Mouse (Mus musculus): Measurements from ENCODE around the gene Fosb. TPM values are rescaled to one million over a fixed set of nuclear protein-coding genes. Genes with fewer than 3 reads are reported as not detected.

Gene Fosb
- polyA plus RNA-seq, 1 experiment from 2014 or later = 0.08 TPM

DNA sequence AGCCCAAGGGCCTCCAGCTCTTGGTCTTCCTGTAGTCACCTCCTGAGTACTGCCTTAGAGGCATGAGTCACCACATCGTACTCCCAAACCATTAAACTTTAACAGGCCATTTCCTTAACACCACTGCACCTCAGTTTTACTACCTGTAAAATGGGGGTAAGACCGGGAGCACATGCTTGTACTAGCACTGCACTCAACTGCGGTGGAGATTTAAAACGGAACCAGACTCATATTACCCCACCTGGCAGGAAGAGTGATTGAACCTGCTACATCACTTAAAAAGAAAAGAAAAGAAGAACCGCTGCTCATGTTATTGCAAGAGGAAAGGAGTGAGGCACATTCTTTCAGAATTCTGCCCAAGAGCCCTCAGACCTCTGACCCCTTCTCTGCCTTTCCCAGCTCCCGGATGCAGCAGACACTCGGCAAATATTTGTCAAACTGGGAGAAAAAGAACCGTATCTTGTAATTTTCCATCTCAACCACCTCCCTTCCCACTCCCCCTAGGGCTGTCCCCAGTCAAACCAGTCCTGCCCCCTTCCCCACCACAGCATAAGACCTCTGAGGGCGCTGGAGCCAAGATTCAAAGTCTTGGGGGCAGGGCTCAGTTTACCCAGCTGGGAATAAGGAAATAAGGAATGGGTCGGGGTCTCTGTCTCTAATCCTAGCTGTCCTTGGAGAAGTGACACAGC, 40.7 kb downstream of the Fosb start:
- Histone ChIP-seq H3K9me3 (no peaks in the 10 kb centered on the region), H3K27ac (replicated peaks) (peak overlapping the region; percentile 88), H3K36me3 (peaks cover 5% of the 10 kb centered on the region), H3K4me1 (replicated peaks) (peaks cover 24% of the 10 kb centered on the region), H3K27me3 (no peaks in the 10 kb centered on the region), H3K4me3 (peak overlapping the region; percentile 99), H3K9ac (peak overlapping the region; percentile 93; the same call in 1 of the 2 replicates), H3K4me2 (peak overlapping the region; percentile 97)
- 55% methylated on average over 10 of the region's 10 CpGs for WGBS
- no peak for ATAC-seq (ENCODE audit: low FRiP score, low read depth)

DNA sequence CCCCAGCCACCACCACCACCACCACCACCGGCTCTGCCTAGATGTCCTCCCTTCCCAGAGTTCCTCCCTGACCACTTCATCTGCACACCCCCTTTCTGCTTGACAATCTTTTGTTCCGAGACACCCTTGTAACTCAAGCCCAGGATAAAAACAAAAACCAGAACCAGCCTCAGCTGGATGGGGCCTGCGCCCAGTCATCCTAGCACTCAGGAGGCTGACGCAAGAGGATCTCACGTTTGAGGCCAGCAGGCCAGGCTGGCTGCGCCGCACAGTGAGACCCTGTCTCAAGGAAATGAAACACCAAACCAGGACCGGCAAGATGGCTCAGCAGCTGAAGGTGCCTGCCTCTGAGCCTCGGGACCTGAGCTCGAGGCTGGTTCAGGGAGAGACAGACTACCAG, 42.8 kb downstream of the Fosb start:
- 71% methylated on average over 10 of the region's 10 CpGs for WGBS
- H3K27ac ChIP-seq (replicated peaks) = no peak overlapping the region
- H3K9me3 ChIP-seq = no peaks in the 10 kb centered on the region
- H3K27me3 ChIP-seq = no peaks in the 10 kb centered on the region
- no peak overlapping the region for H3K4me2 ChIP-seq
- no peak overlapping the region for H3K4me3 ChIP-seq
- no peak for ATAC-seq (ENCODE audit: low FRiP score, low read depth)
- H3K4me1 ChIP-seq (replicated peaks) = peaks cover 24% of the 10 kb centered on the region
- 0 out of 2 replicates have a peak overlapping the region, but pooled peaks have one; percentile 4 for H3K9ac ChIP-seq
- peaks cover 20% of the 10 kb centered on the region for H3K36me3 ChIP-seq

DNA sequence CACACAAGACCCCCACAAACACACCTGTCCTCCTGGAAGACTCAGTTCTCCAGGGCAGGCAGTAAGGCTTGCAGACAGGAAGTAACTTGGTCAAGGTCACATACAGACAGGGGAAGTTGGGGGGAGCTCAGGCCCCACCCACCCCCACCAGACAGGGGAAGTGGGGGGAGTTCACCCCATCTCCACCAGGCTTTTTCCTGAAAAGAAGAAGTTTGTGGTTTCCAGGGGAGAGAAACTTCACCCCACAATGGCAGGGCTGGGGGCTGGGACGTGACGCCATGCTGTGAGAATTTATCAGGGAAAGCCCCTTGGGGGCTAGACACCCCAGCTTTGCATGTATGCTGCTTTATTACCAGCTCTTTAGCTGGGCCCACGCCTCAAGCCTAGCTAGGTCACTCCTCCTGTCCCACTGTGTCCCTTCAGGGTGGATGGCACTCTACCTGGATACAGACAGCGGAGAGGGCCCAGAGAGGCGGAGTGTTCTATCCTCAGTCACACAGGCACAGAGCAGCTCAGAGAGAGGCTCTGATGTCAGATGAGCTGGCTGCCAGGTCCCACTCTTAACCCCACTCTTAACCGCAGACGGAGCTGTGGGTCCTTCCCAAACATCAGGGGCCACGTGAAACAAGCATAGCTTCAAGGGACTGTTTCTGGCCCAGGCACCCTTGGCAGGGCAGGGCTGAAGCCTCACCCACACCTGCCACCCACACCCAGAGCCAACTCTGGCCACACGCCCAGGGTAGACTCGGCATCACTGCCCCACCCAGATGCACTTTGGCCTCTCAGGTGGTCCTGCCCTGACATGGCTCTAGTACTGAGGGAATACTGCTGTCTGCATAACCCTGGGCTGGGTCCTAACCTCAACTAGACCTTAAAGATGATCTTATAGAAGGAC, 43.7 kb downstream of the Fosb start:
- H3K4me2 ChIP-seq = no peak overlapping the region
- peaks cover 20% of the 10 kb centered on the region for H3K36me3 ChIP-seq
- H3K4me3 ChIP-seq = no peak overlapping the region
- no peak overlapping the region for H3K9ac ChIP-seq
- H3K27ac ChIP-seq (replicated peaks) = no peak overlapping the region
- ATAC-seq (ENCODE audit: low FRiP score, low read depth) = no peak
- H3K9me3 ChIP-seq = no peaks in the 10 kb centered on the region
- WGBS = 79% methylated on average over 10 of the region's 10 CpGs
- H3K4me1 ChIP-seq (replicated peaks) = peaks cover 24% of the 10 kb centered on the region
- H3K27me3 ChIP-seq = no peaks in the 10 kb centered on the region

DNA sequence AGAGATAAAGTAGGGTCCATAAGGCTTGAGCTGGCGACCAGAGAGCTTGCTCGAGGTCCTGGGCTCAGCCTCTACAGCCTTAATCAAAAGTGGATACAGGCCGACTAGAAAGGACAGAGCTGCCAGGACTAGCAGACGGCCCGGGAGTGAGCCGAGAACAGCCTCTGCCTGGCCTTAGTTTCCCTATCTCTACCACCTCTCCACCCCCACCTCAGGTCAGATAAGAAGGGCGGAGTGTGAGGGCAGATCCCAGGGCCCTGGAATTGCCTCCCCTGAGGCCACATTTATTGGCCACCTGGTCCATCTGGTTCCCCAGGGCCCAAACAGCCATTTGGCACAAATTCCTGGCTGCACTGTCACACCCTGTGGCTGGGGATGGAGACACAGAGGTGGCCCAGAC, 44.7 kb downstream of the Fosb start:
- Histone ChIP-seq H3K4me3 (no peak overlapping the region), H3K36me3 (peaks cover 27% of the 10 kb centered on the region), H3K27ac (replicated peaks) (no peak overlapping the region), H3K27me3 (no peaks in the 10 kb centered on the region), H3K4me2 (no peak overlapping the region), H3K9me3 (no peaks in the 10 kb centered on the region), H3K9ac (no peak overlapping the region), H3K4me1 (replicated peaks) (peaks cover 14% of the 10 kb centered on the region)
- no peak for ATAC-seq (ENCODE audit: low FRiP score, low read depth)
- 90% methylated on average over 7 of the region's 7 CpGs for WGBS

DNA sequence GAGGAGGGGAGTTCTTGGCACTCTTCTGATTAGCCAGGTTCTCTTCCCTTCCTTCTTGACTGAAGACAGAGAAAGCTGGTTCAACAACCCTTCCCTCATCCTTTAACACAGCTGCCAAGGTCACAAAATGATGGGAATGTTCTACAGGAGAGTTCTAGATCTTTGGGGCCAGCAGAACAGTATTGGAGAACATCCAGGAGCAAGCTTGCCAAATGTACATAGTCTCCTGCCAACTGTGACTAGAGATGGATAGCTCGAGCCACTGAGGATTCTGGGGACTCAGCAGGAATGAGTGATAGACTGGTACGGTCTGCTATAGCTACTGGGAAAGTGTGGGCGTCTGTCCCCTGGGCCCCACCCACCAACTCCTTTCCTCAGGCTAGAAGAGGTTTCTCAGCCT, 51.5 kb downstream of the Fosb start:
- H3K36me3 ChIP-seq = peaks cover 38% of the 10 kb centered on the region
- no peaks in the 10 kb centered on the region for H3K9me3 ChIP-seq
- no peak overlapping the region for H3K4me3 ChIP-seq
- ATAC-seq (ENCODE audit: low FRiP score, low read depth) = no peak
- no peak overlapping the region for H3K27ac ChIP-seq (replicated peaks)
- H3K4me1 ChIP-seq (replicated peaks) = no peaks in the 10 kb centered on the region
- no peak overlapping the region for H3K4me2 ChIP-seq
- 76% methylated on average over 3 of the region's 3 CpGs for WGBS
- H3K27me3 ChIP-seq = no peaks in the 10 kb centered on the region
- H3K9ac ChIP-seq = no peak overlapping the region

DNA sequence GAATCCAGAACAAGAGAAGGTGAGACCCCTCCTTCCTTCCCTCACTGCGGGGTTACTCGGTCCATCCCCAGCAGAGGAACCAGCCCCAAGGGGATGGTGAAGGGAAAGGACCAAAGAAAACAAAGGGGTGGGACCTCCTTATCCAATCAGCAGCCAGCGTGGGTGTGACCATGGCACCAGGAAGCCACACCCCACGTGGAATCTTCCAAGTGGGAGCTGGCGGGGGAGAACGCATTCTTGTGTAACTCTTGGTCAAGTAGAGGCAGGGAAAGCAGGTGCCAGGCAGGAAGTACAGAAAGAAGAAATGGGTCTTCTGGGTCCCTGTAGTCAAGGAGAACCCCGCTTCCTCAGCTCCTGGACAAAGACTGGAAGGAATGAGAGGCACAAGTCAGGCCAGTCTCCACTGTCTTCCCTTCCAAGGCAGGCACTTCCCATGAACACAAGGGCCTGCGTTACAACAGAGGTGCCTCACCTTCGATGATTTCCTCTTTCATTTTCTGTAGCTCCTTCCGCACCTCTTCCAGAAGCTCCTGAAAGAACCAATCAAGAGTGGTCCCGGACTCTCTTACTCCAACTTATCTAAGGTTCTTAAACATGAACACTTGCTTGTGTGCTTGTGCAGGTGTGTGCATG, 52.3 kb downstream of the Fosb start:
- no peak overlapping the region for H3K4me2 ChIP-seq
- no peak overlapping the region for H3K27ac ChIP-seq (replicated peaks)
- WGBS = 33% methylated on average over 11 of the region's 11 CpGs
- H3K36me3 ChIP-seq = peaks cover 29% of the 10 kb centered on the region
- H3K9me3 ChIP-seq = no peaks in the 10 kb centered on the region
- H3K4me1 ChIP-seq (replicated peaks) = no peaks in the 10 kb centered on the region
- H3K27me3 ChIP-seq = no peaks in the 10 kb centered on the region
- ATAC-seq (ENCODE audit: low FRiP score, low read depth) = peak; percentile 61
- no peak overlapping the region for H3K9ac ChIP-seq
- no peak overlapping the region for H3K4me3 ChIP-seq

DNA sequence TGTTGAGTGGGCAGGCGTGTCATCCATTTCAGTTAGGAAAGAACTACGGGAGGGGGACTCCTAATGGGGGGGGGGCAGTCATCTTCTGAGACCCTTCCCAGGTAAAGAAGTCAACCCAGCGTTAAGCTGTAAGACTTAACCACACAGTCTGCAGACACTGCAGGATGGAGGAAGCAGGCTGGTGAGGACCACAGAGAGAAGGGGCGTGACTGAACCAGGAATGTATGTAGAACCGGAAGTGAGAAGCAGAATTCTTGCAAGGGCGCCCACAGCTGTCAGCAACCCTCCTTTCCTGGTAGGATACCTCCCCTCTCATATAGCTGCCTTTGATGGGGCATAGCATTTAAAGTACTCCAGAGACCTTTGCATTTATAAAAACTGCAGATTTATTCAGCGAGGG, 53.3 kb downstream of the Fosb start:
- Histone ChIP-seq H3K4me2 (no peak overlapping the region), H3K27me3 (no peaks in the 10 kb centered on the region), H3K9ac (no peak overlapping the region), H3K4me1 (replicated peaks) (no peaks in the 10 kb centered on the region), H3K27ac (replicated peaks) (no peak overlapping the region), H3K36me3 (peaks cover 29% of the 10 kb centered on the region), H3K9me3 (no peaks in the 10 kb centered on the region), H3K4me3 (no peak overlapping the region)
- no peak for ATAC-seq (ENCODE audit: low FRiP score, low read depth)
- 94% methylated on average over 7 of the region's 7 CpGs for WGBS

DNA sequence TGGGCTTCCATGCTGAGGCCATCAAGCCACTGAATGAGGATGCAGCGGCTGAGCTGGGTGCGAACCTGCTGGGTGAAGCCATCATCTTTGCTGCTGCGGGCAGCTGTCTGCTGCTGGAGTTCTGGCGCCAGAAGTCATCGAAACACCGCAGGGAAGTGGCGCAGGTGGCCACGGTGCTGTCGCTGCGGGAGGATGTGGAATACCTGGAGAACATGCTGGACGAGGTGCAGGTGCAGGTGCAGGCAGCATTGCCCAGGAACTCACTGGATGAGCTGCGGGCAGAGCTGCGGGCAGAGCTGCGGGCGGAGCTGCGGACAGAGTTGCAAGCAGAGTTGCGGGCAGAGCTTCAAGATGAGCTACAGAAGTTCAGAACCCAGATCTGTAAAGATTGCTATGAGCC, 54.5 kb downstream of the Fosb start:
- Histone ChIP-seq H3K27me3 (no peaks in the 10 kb centered on the region), H3K4me3 (no peak overlapping the region), H3K9me3 (no peaks in the 10 kb centered on the region), H3K4me2 (no peak overlapping the region), H3K4me1 (replicated peaks) (no peaks in the 10 kb centered on the region), H3K36me3 (peaks cover 24% of the 10 kb centered on the region), H3K9ac (no peak overlapping the region), H3K27ac (replicated peaks) (no peak overlapping the region)
- ATAC-seq (ENCODE audit: low FRiP score, low read depth) = no peak
- WGBS = 84% methylated on average over 17 of the region's 17 CpGs

DNA sequence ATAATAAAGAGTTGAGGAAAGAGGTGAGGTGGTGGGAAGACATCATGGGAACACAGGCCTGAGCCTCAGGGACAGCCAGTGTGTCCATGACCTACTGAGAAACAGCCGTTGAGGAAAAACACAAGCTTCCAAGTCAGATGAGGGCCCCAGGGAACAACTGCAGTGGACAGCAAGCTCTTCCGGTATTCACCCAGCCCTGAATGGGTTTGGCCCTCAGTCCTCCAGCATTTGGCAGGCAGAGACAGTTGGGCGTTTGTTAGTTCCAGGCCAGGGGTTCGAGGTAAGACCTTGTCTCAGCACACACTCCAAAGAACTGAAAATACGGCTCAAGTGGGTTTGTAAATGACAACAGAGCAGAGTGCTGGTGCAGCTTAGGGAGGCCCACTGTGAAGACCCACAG, 56.4 kb downstream of the Fosb start:
- no peak overlapping the region for H3K9ac ChIP-seq
- H3K27me3 ChIP-seq = no peaks in the 10 kb centered on the region
- H3K36me3 ChIP-seq = peaks cover 12% of the 10 kb centered on the region
- H3K9me3 ChIP-seq = no peaks in the 10 kb centered on the region
- H3K27ac ChIP-seq (replicated peaks) = no peak overlapping the region
- no peaks in the 10 kb centered on the region for H3K4me1 ChIP-seq (replicated peaks)
- 71% methylated on average over 5 of the region's 5 CpGs for WGBS
- no peak overlapping the region for H3K4me3 ChIP-seq
- H3K4me2 ChIP-seq = no peak overlapping the region
- ATAC-seq (ENCODE audit: low FRiP score, low read depth) = no peak

Other genes starting within 250 kb of the Fosb start
- gene Dmwd, start 233.8 kb downstream of the Fosb start, polyA plus RNA-seq (2015; fragmentation: Nextera tagmentation; extraction: Ambion mirVana) = 36.2 and 42.5 TPM in 2 replicates
- gene Dmpk, start 226.2 kb downstream of the Fosb start, polyA plus RNA-seq (2015; fragmentation: Nextera tagmentation; extraction: Ambion mirVana) = 10.5 and 10.9 TPM in 2 replicates
- 2.5 and 2.6 TPM in 2 replicates for gene Six5, start 215.5 kb downstream of the Fosb start, polyA plus RNA-seq (2015; fragmentation: Nextera tagmentation; extraction: Ambion mirVana)
- gene Gm4969, start 191.7 kb downstream of the Fosb start, polyA plus RNA-seq (2015; fragmentation: Nextera tagmentation; extraction: Ambion mirVana) = 6.9 and 8.1 TPM in 2 replicates
- 16.2 and 16.6 TPM in 2 replicates for gene Fbxo46, start 190.2 kb downstream of the Fosb start, polyA plus RNA-seq (2015; fragmentation: Nextera tagmentation; extraction: Ambion mirVana)
- 21.7 and 24.2 TPM in 2 replicates for gene Qpctl, start 160.8 kb downstream of the Fosb start, polyA plus RNA-seq (2015; fragmentation: Nextera tagmentation; extraction: Ambion mirVana)
- 116 and 118 TPM in 2 replicates for gene Snrpd2, start 160.3 kb downstream of the Fosb start, polyA plus RNA-seq (2015; fragmentation: Nextera tagmentation; extraction: Ambion mirVana)
- 2.1 TPM in 2 replicates for gene Gipr, start 143.9 kb downstream of the Fosb start, polyA plus RNA-seq (2015; fragmentation: Nextera tagmentation; extraction: Ambion mirVana)
- gene Eml2, start 133.6 kb downstream of the Fosb start, polyA plus RNA-seq (2015; fragmentation: Nextera tagmentation; extraction: Ambion mirVana) = 8.2 and 8.8 TPM in 2 replicates
- gene Gpr4, start 97.5 kb downstream of the Fosb start, polyA plus RNA-seq (2015; fragmentation: Nextera tagmentation; extraction: Ambion mirVana) = 2.7 and 3.8 TPM in 2 replicates
- gene Opa3, start 81.7 kb downstream of the Fosb start, polyA plus RNA-seq (2015; fragmentation: Nextera tagmentation; extraction: Ambion mirVana) = 38.5 and 41.8 TPM in 2 replicates
- gene Vasp, start 38.2 kb downstream of the Fosb start, polyA plus RNA-seq (2015; fragmentation: Nextera tagmentation; extraction: Ambion mirVana) = 41.5 and 42.1 TPM in 2 replicates
- gene Ppm1n, start 30.0 kb downstream of the Fosb start, polyA plus RNA-seq (2015; fragmentation: Nextera tagmentation; extraction: Ambion mirVana) = 0.96 and 1.2 TPM in 2 replicates
- gene Rtn2, start 27.4 kb downstream of the Fosb start, polyA plus RNA-seq (2015; fragmentation: Nextera tagmentation; extraction: Ambion mirVana) = 112 and 130 TPM in 2 replicates
- 84.8 and 88.9 TPM in 2 replicates for gene Ercc1, start 34.7 kb upstream of the Fosb start, polyA plus RNA-seq (2015; fragmentation: Nextera tagmentation; extraction: Ambion mirVana)
- 21.2 and 22.5 TPM in 2 replicates for gene Cd3eap, start 49.4 kb upstream of the Fosb start, polyA plus RNA-seq (2015; fragmentation: Nextera tagmentation; extraction: Ambion mirVana)
- 2.6 and 3.0 TPM in 2 replicates for gene Ppp1r13l, start 49.7 kb upstream of the Fosb start, polyA plus RNA-seq (2015; fragmentation: Nextera tagmentation; extraction: Ambion mirVana)
- 23.8 and 24.4 TPM in 2 replicates for gene Ercc2, start 72.0 kb upstream of the Fosb start, polyA plus RNA-seq (2015; fragmentation: Nextera tagmentation; extraction: Ambion mirVana)
- gene Klc3, start 94.1 kb upstream of the Fosb start, polyA plus RNA-seq (2015; fragmentation: Nextera tagmentation; extraction: Ambion mirVana) = 1.2 and 2.1 TPM in 2 replicates
- 0.23 and 1.4 TPM in 2 replicates for gene Ckm, start 94.7 kb upstream of the Fosb start, polyA plus RNA-seq (2015; fragmentation: Nextera tagmentation; extraction: Ambion mirVana)
- gene Mark4, start 148.8 kb upstream of the Fosb start, polyA plus RNA-seq (2015; fragmentation: Nextera tagmentation; extraction: Ambion mirVana) = 18.4 and 18.7 TPM in 2 replicates
- gene Exoc3l2, start 153.3 kb upstream of the Fosb start, polyA plus RNA-seq (2015; fragmentation: Nextera tagmentation; extraction: Ambion mirVana) = 0.76 and 0.82 TPM in 2 replicates
- gene Bloc1s3, start 198.3 kb upstream of the Fosb start, polyA plus RNA-seq (2015; fragmentation: Nextera tagmentation; extraction: Ambion mirVana) = 4.5 and 4.8 TPM in 2 replicates
- gene Trappc6a, start 198.3 kb upstream of the Fosb start, polyA plus RNA-seq (2015; fragmentation: Nextera tagmentation; extraction: Ambion mirVana) = 39.4 and 41.4 TPM in 2 replicates
- 1.1 and 1.2 TPM in 2 replicates for gene Nkpd1, start 207.8 kb upstream of the Fosb start, polyA plus RNA-seq (2015; fragmentation: Nextera tagmentation; extraction: Ambion mirVana)